Mouse (Mus musculus) kidney, postnatal 0 days (tissue): Measurements from ENCODE around the gene Ager. TPM values are rescaled to one million over a fixed set of nuclear protein-coding genes. Genes with fewer than 3 reads are reported as not detected.

Source experiments
- ATAC-seq: fragments of 200-750 bp; cut with Nextera tagmentation; replicated peaks from 2 replicates; pipeline ENCODE4 v1.8.0; 2017; ENCODE audit warnings: low read depth, moderate number of reproducible peaks, moderate TSS enrichment, moderate library complexity; ENCODE audit not compliant: low FRiP score
- DNase-seq: peaks from one replicate; pipeline ENCODE4 v3.0.0-alpha.2; 2016; ENCODE audit warnings: low spot score
- H3K27ac ChIP-seq: fragments of 300-500 bp; sonication (generic); 2 replicates; pipeline ENCODE4 v1.5.1; 2014; ENCODE audit warnings: mild to moderate bottlenecking
- H3K27me3 ChIP-seq: fragments of 300-500 bp; sonication (generic); 2 replicates; pipeline ENCODE4 v1.6.1; 2014; ENCODE audit warnings: low read length, mixed read lengths; ENCODE audit not compliant: insufficient read depth
- H3K36me3 ChIP-seq: fragments of 300-500 bp; sonication (generic); 2 replicates; pipeline ENCODE4 v1.6.1; 2014; ENCODE audit warnings: low read length, mixed read lengths; ENCODE audit not compliant: insufficient read depth
- H3K4me1 ChIP-seq: fragments of 300-500 bp; sonication (generic); replicated peaks from 2 replicates; pipeline ENCODE4 v1.6.1; 2014; ENCODE audit warnings: antibody characterized with exemption, low read length, mixed read lengths; ENCODE audit not compliant: insufficient read depth
- H3K4me2 ChIP-seq: fragments of 300-500 bp; sonication (generic); 2 replicates; pipeline ENCODE4 v1.6.1; 2014; ENCODE audit warnings: mild to moderate bottlenecking, low read length, moderate library complexity, mixed read lengths
- H3K4me3 ChIP-seq: fragments of 300-500 bp; sonication (generic); replicated peaks from 2 replicates; pipeline ENCODE4 v1.5.1; 2014; ENCODE audit warnings: low read depth, low read length
- H3K9ac ChIP-seq: fragments of 300-500 bp; sonication (generic); 2 replicates; pipeline ENCODE4 v1.6.1; 2014; ENCODE audit warnings: low read depth, low read length
- H3K9me3 ChIP-seq: fragments of 300-500 bp; sonication (generic); replicated peaks from 2 replicates; pipeline ENCODE4 v1.6.1; 2016; ENCODE audit warnings: low read length, inconsistent platforms, mixed read lengths
- CTCF ChIP-seq: IDR thresholded peaks from 2 replicates; pipeline ENCODE4 v1.5.1; 2016; ENCODE audit warnings: antibody characterized with exemption, low read depth, mild to moderate bottlenecking, moderate library complexity
- WGBS: fragments of 180-500 bp; shearing (Covaris S2); extraction: QIAGEN DNeasy Blood & Tissue Kit; methylation state at CpG from one replicate; pipeline ENCODE4 v1.1.7; 2014; 5-methylcytosine and 5-hydroxymethylcytosine counted together
- polyA plus RNA-seq: library from polyadenylated mRNA; unstranded; fragments of >200 nt; fragmentation: Nextera tagmentation; extraction: Ambion mirVana; gene quantifications from 2 replicates; pipeline ENCODE4 v1.2.1, GENCODE M21; 2015

The Ager gene
- polyA plus RNA-seq, 1 experiment from 2014 or later, result 7.4 TPM

DNA sequence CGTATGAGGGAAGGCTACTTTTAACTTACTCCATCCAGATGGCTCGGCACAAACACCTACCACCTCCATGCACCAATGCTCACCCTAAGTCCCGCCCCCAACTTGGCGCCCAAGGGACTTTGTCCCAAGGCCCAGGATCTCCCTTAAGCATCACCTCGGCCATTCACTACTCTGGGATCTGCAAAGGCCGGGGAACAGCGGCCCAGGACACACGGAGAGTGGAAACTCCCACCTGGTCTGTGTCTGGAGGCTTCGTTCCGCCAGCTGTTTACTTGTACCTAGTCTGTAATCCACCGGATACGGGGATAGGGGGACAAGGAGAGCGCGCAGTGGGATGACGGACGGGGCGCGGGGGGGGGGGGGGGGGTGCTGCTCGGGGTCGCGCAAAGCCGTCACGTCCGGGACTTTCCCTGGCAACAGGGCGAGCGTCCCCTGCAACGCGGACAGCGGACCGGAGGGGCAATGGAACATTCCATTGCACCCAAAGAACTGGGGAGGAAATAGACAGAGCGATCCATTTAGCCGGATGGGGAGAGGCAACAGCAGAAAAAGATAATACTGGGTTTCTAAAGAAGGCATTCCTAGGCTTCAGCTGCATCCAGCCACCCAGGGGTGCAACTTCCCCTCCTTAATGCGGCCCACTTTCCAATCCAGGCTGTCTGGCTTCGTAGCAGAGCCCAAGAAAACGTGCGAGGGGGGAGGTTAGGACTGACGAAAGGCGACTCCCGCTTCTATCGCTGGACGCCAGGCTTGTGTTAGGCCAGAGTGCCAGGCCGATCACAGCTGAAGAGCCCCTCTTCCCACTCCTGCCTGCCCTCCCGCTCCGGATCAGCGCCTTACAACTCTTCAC is 29.7 kb downstream of the Ager start:
- peaks cover 13% of the 10 kb centered on the region for H3K36me3 ChIP-seq
- peak; percentile 80 for ATAC-seq
- peak overlapping the region; percentile 67 for H3K4me3 ChIP-seq
- peak overlapping the region; percentile 89 for H3K4me2 ChIP-seq
- H3K9ac ChIP-seq, result peak overlapping the region; percentile 74
- no peak for TF ChIP-seq CTCF
- H3K4me1 ChIP-seq, result peaks cover 40% of the 10 kb centered on the region
- DNase-seq, result peak; percentile 96
- H3K27ac ChIP-seq, result peak overlapping the region; percentile 96
- H3K27me3 ChIP-seq, result 0 out of 2 replicates have a peak, but pooled peaks cover 9% of the 10 kb centered on the region
- under 1% methylated on average over 44 of the region's 45 CpGs for WGBS
- H3K9me3 ChIP-seq, result no peaks in the 10 kb centered on the region

DNA sequence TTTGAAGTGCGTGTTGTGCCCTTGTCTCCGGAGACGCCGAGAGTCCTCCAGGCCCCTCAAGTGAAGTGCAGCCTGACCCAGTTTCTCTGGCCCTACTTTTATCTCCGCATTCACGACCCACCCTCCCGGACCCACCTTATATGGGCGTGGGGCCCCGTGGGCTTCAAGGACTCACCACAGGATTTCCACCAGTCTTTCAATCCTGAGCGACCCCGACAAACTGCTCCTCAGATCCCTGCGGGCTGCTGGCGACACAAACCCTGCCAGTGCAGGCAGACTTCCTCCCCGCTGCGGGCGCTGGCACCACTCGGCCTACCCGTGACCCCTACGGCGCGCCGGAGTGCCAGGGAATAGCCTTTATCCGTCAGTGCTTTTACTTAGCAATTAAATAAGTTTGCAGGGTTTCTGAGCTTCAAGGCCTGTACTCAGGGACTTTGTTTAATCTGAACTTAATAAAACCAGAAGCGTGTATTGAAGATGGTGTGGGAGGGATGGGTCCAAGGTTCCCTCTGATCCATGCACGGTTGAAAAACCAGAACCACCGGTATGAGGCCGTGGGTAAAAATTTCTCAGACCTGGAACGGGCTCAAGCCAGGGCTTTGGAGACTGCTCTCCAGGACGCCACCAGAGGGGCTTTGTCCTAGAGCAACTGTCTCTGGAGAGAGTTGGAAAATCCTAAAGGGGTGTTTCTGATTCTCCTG is 30.4 kb downstream of the Ager start, which contains the start of gene Ppt2:
Gene Ppt2 (minus strand): TSS at position 568 of the 701 bp plus-strand sequence.
- peak within 1 kb of the TSS; percentile 89 for H3K4me2 ChIP-seq
- H3K4me1 ChIP-seq, result peaks cover 43% of the 10 kb centered on the region

DNA sequence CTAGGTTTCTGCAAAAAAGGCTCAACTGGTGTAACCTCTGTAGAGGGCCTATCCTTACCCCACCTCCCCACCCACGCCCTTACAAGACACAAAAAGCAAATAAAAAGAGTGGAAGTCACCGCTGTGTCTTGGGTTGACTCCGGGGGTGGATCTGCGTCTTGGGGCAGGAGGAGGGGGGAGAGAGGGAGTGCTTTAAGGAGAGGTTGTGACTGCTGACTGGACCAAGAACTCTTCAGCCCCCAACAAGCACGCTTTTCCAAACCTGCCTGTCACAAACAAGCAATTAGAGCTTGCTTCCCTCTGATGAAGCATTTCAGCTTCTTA is 30.9 kb downstream of the Ager start:
- Histone ChIP-seq H3K9ac (peak overlapping the region; percentile 74), H3K27me3 (0 out of 2 replicates have a peak, but pooled peaks cover 9% of the 10 kb centered on the region), H3K9me3 (no peaks in the 10 kb centered on the region), H3K27ac (peak overlapping the region; percentile 96), H3K4me3 (peak overlapping the region; percentile 67), H3K36me3 (peaks cover 2% of the 10 kb centered on the region; the same call in 1 of the 2 replicates), H3K4me2 (peak overlapping the region; percentile 89), H3K4me1 (peaks cover 43% of the 10 kb centered on the region)
- WGBS, result 16% methylated on average over 5 of the region's 5 CpGs
- TF ChIP-seq CTCF, result no peak
- no peak for DNase-seq
- no peak for ATAC-seq

More for the DNA sequence above, 30.4 kb downstream of the Ager start, which contains the start of gene Ppt2:
- WGBS, result 1% methylated on average over 29 of the region's 29 CpGs
- Histone ChIP-seq H3K9ac (peak within 1 kb of the TSS; percentile 74), H3K4me3 (peak within 1 kb of the TSS; percentile 67), H3K36me3 (peaks cover 5% of the 10 kb centered on the region), H3K27me3 (0 out of 2 replicates have a peak, but pooled peaks cover 9% of the 10 kb centered on the region), H3K9me3 (no peaks in the 10 kb centered on the region), H3K27ac (peak within 1 kb of the TSS; percentile 96)
- DNase-seq, result peak; percentile 60
- ATAC-seq, result no peak
- no peak for TF ChIP-seq CTCF

DNA sequence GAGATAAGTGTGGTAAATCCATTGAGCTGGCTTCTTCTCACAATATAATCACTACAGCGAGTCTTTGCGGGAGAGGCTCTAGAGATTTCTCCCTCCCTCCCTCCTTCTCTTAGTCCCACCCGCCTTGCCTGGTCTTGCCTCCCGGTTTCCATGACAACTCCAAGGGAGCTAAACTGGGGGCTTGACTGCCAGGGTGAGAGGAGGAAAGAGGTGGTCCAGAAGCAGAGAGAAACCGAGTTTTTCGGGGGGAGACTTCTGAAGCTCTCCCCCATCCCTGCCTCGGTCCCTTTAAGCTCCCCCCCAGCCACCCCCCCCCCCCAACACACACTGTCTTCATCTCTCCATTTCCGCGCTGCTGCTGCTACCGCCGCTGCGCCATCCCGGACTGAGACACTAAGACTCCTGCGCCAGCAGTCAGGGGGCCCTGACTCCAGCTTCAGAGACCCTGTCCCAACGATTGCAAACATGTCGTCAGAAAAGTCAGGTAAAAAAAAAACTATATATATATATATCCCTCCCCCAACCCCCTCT is 31.6 kb downstream of the Ager start, which contains the start of gene Prrt1:
Gene Prrt1 (plus strand): TSS at position 313 of the 531 bp plus-strand sequence.
- DNase-seq, result no peak
- no peak for TF ChIP-seq CTCF
- WGBS, result 6% methylated on average over 16 of the region's 16 CpGs

DNA sequence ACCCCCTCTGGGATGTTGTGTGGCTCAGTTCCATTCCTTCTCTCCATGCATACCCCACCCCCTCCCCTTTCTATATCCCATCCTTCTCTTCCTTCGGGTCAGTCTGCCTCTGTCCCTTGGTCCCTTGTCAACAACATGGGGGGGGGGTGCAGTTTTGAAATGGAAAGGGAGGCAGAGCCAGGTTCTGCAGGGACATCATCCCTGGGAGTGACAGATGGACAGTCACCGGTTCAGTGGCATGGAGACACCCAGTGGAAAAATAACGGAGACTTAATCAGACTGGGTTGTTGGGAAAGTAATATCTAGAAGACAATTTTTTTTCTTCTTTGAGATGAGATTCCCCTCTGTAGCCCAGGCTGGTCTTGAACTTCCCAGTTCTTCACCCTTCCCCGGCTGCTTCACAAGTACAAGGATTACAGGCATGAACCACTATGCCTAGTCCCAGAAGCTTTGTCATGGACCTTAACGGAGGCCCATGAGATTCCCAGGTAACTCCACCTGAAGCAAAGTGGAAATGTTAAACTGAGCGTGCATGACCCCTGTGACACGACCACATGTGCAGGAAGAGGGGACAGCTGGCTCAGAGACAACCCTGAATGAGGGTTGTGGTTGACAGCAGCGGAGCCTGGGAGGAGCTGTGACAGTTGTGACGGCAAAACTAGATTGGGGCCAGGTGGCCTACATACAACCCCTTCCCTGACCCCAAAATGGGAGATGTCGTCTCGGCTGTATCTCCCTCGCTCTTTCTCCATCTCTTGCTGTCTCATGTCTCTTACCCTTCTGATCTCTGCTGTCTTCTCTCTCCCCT is 32.3 kb downstream of the Ager start:
- no peaks in the 10 kb centered on the region for H3K36me3 ChIP-seq
- no peak overlapping the region for H3K27ac ChIP-seq
- TF ChIP-seq CTCF, result no peak
- H3K4me1 ChIP-seq, result peaks cover 43% of the 10 kb centered on the region
- H3K9ac ChIP-seq, result no peak overlapping the region; the same call in 1 of the 2 replicates
- H3K4me2 ChIP-seq, result peak overlapping the region; percentile 89
- ATAC-seq, result no peak
- H3K9me3 ChIP-seq, result no peaks in the 10 kb centered on the region
- H3K4me3 ChIP-seq, result 0 out of 2 replicates have a peak overlapping the region, but pooled peaks have one; percentile 9
- DNase-seq, result no peak
- WGBS, result 33% methylated on average over 12 of the region's 12 CpGs
- H3K27me3 ChIP-seq, result 0 out of 2 replicates have a peak, but pooled peaks cover 9% of the 10 kb centered on the region

More for the DNA sequence above, 31.6 kb downstream of the Ager start, which contains the start of gene Prrt1:
- peak within 1 kb of the TSS; percentile 74 for H3K9ac ChIP-seq
- H3K27ac ChIP-seq, result peak within 1 kb of the TSS; percentile 96
- no peaks in the 10 kb centered on the region for H3K9me3 ChIP-seq
- H3K36me3 ChIP-seq, result no peaks in the 10 kb centered on the region
- 0 out of 2 replicates have a peak, but pooled peaks cover 9% of the 10 kb centered on the region for H3K27me3 ChIP-seq
- H3K4me2 ChIP-seq, result peak within 1 kb of the TSS; percentile 89
- peak within 1 kb of the TSS; percentile 67 for H3K4me3 ChIP-seq
- peaks cover 43% of the 10 kb centered on the region for H3K4me1 ChIP-seq
- ATAC-seq, result no peak
